Mouse (Mus musculus) ES-E14 (cell line): Measurements from ENCODE around the gene Sapcd2. TPM values are rescaled to one million over a fixed set of nuclear protein-coding genes. Genes with fewer than 3 reads are reported as not detected.

Experiments used
- DNase-seq: peaks from one replicate; pipeline ENCODE4 v3.0.0-alpha.2; 2013; ENCODE audit warnings: low read depth, low spot score
- H3K27ac ChIP-seq: 2 replicates; pipeline ENCODE4 v1.5.1; 2012; ENCODE audit warnings: low read depth, mild to moderate bottlenecking, low read length, moderate library complexity, mixed read lengths; ENCODE audit not compliant: poor library complexity, insufficient read depth, severe bottlenecking
- H3K36me3 ChIP-seq: 2 replicates; pipeline ENCODE4 v1.6.1; 2012; ENCODE audit warnings: mild to moderate bottlenecking, low read length, moderate library complexity, mixed read lengths; ENCODE audit not compliant: control insufficient read depth, poor library complexity, insufficient read depth, severe bottlenecking
- H3K4me1 ChIP-seq, 2 experiments: fragments of 150-350 bp in 1 of 2; sonication (generic) in 1 of 2; 2 replicates each; pipeline ENCODE4 v1.6.1; 2012; ENCODE audit warnings: low read length in 2 of 2, mild to moderate bottlenecking in 1 of 2, mixed read lengths in 1 of 2; ENCODE audit not compliant: control insufficient read depth in 2 of 2, insufficient read depth in 2 of 2, poor library complexity in 1 of 2
- H3K4me3 ChIP-seq, 2 experiments: fragments of 150-350 bp in 1 of 2; sonication (generic) in 1 of 2; 2 replicates each; pipeline ENCODE4 v1.5.1; 2012; ENCODE audit warnings: low read length in 2 of 2, low read depth in 1 of 2, mild to moderate bottlenecking in 1 of 2, mixed read lengths in 1 of 2; ENCODE audit not compliant: insufficient read depth in 1 of 2, poor library complexity in 1 of 2, severe bottlenecking in 1 of 2
- H3K9ac ChIP-seq: 2 replicates; pipeline ENCODE4 v1.6.1; 2012; ENCODE audit warnings: low read depth, mild to moderate bottlenecking, low read length, mixed read lengths; ENCODE audit not compliant: poor library complexity, insufficient read depth, severe bottlenecking
- H3K9me3 ChIP-seq: fragments of 150-350 bp; sonication (generic); 2 replicates; pipeline ENCODE4 v1.6.1; 2012; ENCODE audit warnings: low read depth, mild to moderate bottlenecking, low read length; ENCODE audit not compliant: control insufficient read depth, insufficient read depth
- CHD2 ChIP-seq: IDR thresholded peaks from 2 replicates; pipeline ENCODE4 v1.6.1; 2014; ENCODE audit warnings: mild to moderate bottlenecking, low read depth, low read length, inconsistent platforms
- HCFC1 ChIP-seq: IDR thresholded peaks from 2 replicates; pipeline ENCODE4 v1.6.1; 2012; ENCODE audit warnings: low read length, inconsistent platforms, borderline replicate concordance; ENCODE audit not compliant: insufficient read depth
- MAFK ChIP-seq: IDR thresholded peaks from 2 replicates; pipeline ENCODE4 v1.6.1; 2014; ENCODE audit warnings: mild to moderate bottlenecking, low read depth, low read length, inconsistent platforms; ENCODE audit not compliant: insufficient read depth
- ZC3H11A ChIP-seq: IDR thresholded peaks from 2 replicates; pipeline ENCODE4 v1.6.1; 2012; ENCODE audit warnings: low read depth, mild to moderate bottlenecking, inconsistent platforms, low read length, borderline replicate concordance
- ZNF384 ChIP-seq: IDR thresholded peaks from 2 replicates; pipeline ENCODE4 v1.6.1; 2012; ENCODE audit warnings: low read depth, low read length, inconsistent platforms
- in situ Hi-C, 2 experiments: fragments of 600-800 bp; cut with MboI; formaldehyde crosslinking; loops; one replicate each; pipeline ENCODE4 v1.15.1; 2025; ENCODE audit warnings: low sequenced_read_pairs in 2 of 2, inconsistent platforms in 1 of 2; ENCODE audit not compliant: unreplicated experiment in 2 of 2
- total RNA-seq: library from RNA; depleted of rRNA; stranded (reverse); fragments of 300-350 nt; gene quantifications from 2 replicates; pipeline ENCODE4 v1.2.3, GENCODE M21; 2012

Sapcd2 gene
- total RNA-seq, 1 experiment = 34.4 TPM

- H3K9ac ChIP-seq = peak within 1 kb of the TSS; percentile 90
- H3K4me3 ChIP-seq = peak within 1 kb of the TSS; percentile 85 to 93
- peaks cover 0 to 4% of the 10 kb centered on the region in 2 experiments; a peak in 1 of 4 replicates for H3K4me1 ChIP-seq
- DNase-seq = peak; percentile 98
- no peaks in the 10 kb centered on the region for H3K9me3 ChIP-seq
- TF ChIP-seq HCFC1 = peak; percentile 82; the same call in 1 of the 2 replicates
- no peak for TF ChIP-seq ZC3H11A
- in situ Hi-C loops = no loop called here
- H3K36me3 ChIP-seq = peaks cover 23% of the 10 kb centered on the region
- peak within 1 kb of the TSS; percentile 80 for H3K27ac ChIP-seq
These were observed 39.6 kb upstream of the Sapcd2 start, which contains the start of gene Man1b1 for GRCm38 (mm10) chr2:25332286-25333160. Gene Man1b1, plus strand, starts transcription at chr2:25332338.

- H3K9me3 ChIP-seq = no peaks in the 10 kb centered on the region
- peak overlapping the region; percentile 81; the same call in 1 of the 2 replicates for H3K9ac ChIP-seq
- no peak overlapping the region for H3K27ac ChIP-seq
- peaks cover 0 to 4% of the 10 kb centered on the region in 2 experiments; a peak in 1 of 4 replicates for H3K4me1 ChIP-seq
- peaks cover 30% of the 10 kb centered on the region for H3K36me3 ChIP-seq
- in situ Hi-C loops = no loop called here
- DNase-seq = no peak
- H3K4me3 ChIP-seq = peak overlapping the region; percentile 85 to 88
- TF ChIP-seq ZNF384 = no peak
- TF ChIP-seq HCFC1 = no peak
- TF ChIP-seq MAFK = no peak
- TF ChIP-seq ZC3H11A = no peak
- TF ChIP-seq CHD2 = no peak
These were observed 38.6 kb upstream of the Sapcd2 start for GRCm38 (mm10) chr2:25333569-25333968.

- Histone ChIP-seq H3K27ac (no peak overlapping the region), H3K9me3 (no peaks in the 10 kb centered on the region), H3K4me1 (peaks cover 0 to 4% of the 10 kb centered on the region in 2 experiments; a peak in 1 of 4 replicates), H3K36me3 (peaks cover 45% of the 10 kb centered on the region), H3K4me3 (no peak overlapping the region), H3K9ac (no peak overlapping the region)
- TF ChIP-seq ZC3H11A (no peak), MAFK (no peak)
- in situ Hi-C loops = no loop called here
- no peak for DNase-seq
These were observed 33.8 kb upstream of the Sapcd2 start for GRCm38 (mm10) chr2:25338303-25338702.

- H3K4me1 ChIP-seq = no peaks in the 10 kb centered on the region
- no peak overlapping the region for H3K9ac ChIP-seq
- in situ Hi-C loops = no loop called here
- H3K27ac ChIP-seq = no peak overlapping the region
- no peak for DNase-seq
- no peak overlapping the region for H3K4me3 ChIP-seq
- no peak for TF ChIP-seq ZNF384
- no peak for TF ChIP-seq CHD2
- TF ChIP-seq MAFK = no peak
- TF ChIP-seq HCFC1 = no peak
- no peak for TF ChIP-seq ZC3H11A
- peaks cover 76% of the 10 kb centered on the region for H3K36me3 ChIP-seq
- no peaks in the 10 kb centered on the region for H3K9me3 ChIP-seq
These were observed 24.0 kb upstream of the Sapcd2 start for GRCm38 (mm10) chr2:25348162-25348561.
